Mouse (Mus musculus) intestine, postnatal 0 days (tissue): ENCODE measurements at regions not wholly inside any gene's neighbourhood (a gene's known extent, or its start where the extent isn't known, plus 50 kb on each side); places are given as distances from the start of the nearest gene placed in this dataset.

ENCODE experiments used
- ATAC-seq: fragments of 200-750 bp; cut with Nextera tagmentation; 2 replicates; pipeline ENCODE4 v1.8.0; 2017; ENCODE audit warnings: mild to moderate bottlenecking, moderate TSS enrichment, moderate library complexity
- H3K27ac ChIP-seq: fragments of 300-500 bp; sonication (generic); 2 replicates; pipeline ENCODE4 v1.5.1; 2014; ENCODE audit warnings: mild to moderate bottlenecking, low read depth, low read length, moderate library complexity
- H3K27me3 ChIP-seq: fragments of 300-500 bp; sonication (generic); replicated peaks from 2 replicates; pipeline ENCODE4 v1.6.1; 2014; ENCODE audit warnings: low read length, mixed read lengths; ENCODE audit not compliant: control insufficient read depth, insufficient read depth
- H3K36me3 ChIP-seq: fragments of 300-500 bp; sonication (generic); 2 replicates; pipeline ENCODE4 v1.6.1; 2014; ENCODE audit warnings: mild to moderate bottlenecking, moderate library complexity; ENCODE audit not compliant: control insufficient read depth, insufficient read depth
- H3K4me1 ChIP-seq: fragments of 300-500 bp; sonication (generic); replicated peaks from 2 replicates; pipeline ENCODE4 v1.6.1; 2014; ENCODE audit warnings: antibody characterized with exemption, low read length, mixed read lengths; ENCODE audit not compliant: control insufficient read depth, insufficient read depth
- H3K4me2 ChIP-seq: fragments of 300-500 bp; sonication (generic); replicated peaks from 2 replicates; pipeline ENCODE4 v1.6.1; 2014; ENCODE audit warnings: low read depth, mild to moderate bottlenecking, moderate library complexity
- H3K4me3 ChIP-seq: fragments of 300-500 bp; sonication (generic); 2 replicates; pipeline ENCODE4 v1.5.1; 2014; ENCODE audit warnings: low read depth, low read length
- H3K9ac ChIP-seq: fragments of 300-500 bp; sonication (generic); 2 replicates; pipeline ENCODE4 v1.6.1; 2014; ENCODE audit warnings: mild to moderate bottlenecking, low read depth, low read length
- H3K9me3 ChIP-seq: fragments of 300-500 bp; sonication (generic); 2 replicates; pipeline ENCODE4 v1.6.1; 2016; ENCODE audit warnings: mixed run types; ENCODE audit not compliant: control insufficient read depth
- CTCF ChIP-seq: sonication (generic); IDR thresholded peaks from 2 replicates; pipeline ENCODE4 v1.5.1; 2016; ENCODE audit warnings: low read depth, mild to moderate bottlenecking, control low read depth, antibody characterized with exemption, moderate library complexity
- WGBS: fragments of 180-500 bp; shearing (Covaris S2); extraction: QIAGEN DNeasy Blood & Tissue Kit; methylation state at CpG from one replicate; pipeline ENCODE4 v1.1.7; 2014; 5-methylcytosine and 5-hydroxymethylcytosine counted together

DNA sequence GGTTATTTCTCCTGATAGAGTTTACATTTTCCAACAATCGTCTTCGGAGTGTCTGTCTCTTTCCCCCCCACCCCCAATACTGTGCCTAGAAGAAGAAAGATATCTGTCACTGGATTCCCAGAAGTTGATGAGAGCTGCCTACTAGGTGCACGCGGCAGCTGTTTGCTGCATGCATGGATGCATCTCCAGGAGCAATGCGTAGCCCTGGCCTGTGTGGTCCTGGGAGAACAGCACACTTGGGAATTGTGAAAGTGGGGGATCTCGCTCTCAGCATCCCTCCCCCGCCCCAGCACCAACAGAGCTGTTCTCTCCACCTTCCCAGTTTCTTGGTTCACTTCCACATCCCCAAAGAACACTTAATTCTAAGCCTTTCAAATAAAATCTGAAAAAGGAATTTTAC is 280.6 kb upstream of the Atp11b start:
- no peaks in the 10 kb centered on the region for H3K4me1 ChIP-seq
- no peaks in the 10 kb centered on the region; the same call in 1 of the 2 replicates for H3K27me3 ChIP-seq
- ATAC-seq = no peak
- no peak overlapping the region for H3K27ac ChIP-seq
- no peaks in the 10 kb centered on the region for H3K9me3 ChIP-seq
- no peak overlapping the region for H3K9ac ChIP-seq
- no peak overlapping the region for H3K4me3 ChIP-seq
- H3K4me2 ChIP-seq = no peak overlapping the region
- WGBS = 89% methylated on average over 7 of the region's 7 CpGs
- H3K36me3 ChIP-seq = no peaks in the 10 kb centered on the region
- no peak for TF ChIP-seq CTCF

DNA sequence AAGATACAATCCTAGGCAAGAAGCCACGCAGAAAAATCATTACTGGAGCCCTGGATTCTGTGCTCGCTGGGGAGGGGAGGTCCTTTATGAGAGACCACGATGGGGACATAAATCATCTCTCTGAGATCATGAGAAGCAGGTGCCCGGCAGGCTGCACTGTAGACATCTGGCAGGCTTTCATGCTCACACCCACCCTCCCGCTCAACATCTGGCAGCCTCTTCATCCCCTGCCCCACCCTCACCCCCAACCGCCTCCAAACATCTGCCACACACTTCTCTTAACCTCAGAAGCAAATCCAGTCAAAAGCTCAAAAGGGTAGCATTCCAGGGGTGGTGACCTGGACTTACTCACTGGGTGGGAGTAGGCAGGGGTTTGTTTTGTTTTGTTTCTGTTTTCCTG is 279.5 kb upstream of the Atp11b start:
- TF ChIP-seq CTCF = no peak
- no peak overlapping the region for H3K4me3 ChIP-seq
- H3K36me3 ChIP-seq = no peaks in the 10 kb centered on the region
- no peak overlapping the region for H3K9ac ChIP-seq
- H3K4me2 ChIP-seq = no peak overlapping the region
- H3K4me1 ChIP-seq = no peaks in the 10 kb centered on the region
- WGBS = 45% methylated on average over 6 of the region's 6 CpGs
- H3K27ac ChIP-seq = no peak overlapping the region
- H3K27me3 ChIP-seq = no peaks in the 10 kb centered on the region
- H3K9me3 ChIP-seq = no peaks in the 10 kb centered on the region
- ATAC-seq = no peak

DNA sequence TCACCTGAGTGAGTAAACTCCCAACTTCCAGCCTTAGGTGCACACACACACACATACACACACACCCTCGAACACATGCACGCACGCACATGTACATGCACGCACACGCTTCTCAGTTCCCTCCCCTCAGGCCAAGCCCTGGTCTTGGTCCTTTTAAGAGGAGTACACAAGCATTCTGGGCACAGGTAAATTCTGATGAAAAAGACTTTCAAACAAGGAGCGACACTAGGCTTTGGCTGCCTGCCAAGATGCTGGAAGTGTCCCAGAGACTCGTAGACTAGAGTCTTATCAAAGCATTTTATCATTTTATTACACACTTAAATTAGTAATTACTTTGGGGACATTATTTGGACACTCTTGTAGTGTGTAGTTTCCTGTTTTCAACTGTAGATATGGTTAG is 278.6 kb upstream of the Atp11b start:
- TF ChIP-seq CTCF = no peak
- ATAC-seq = no peak
- H3K27me3 ChIP-seq = no peaks in the 10 kb centered on the region
- H3K36me3 ChIP-seq = no peaks in the 10 kb centered on the region
- no peak overlapping the region for H3K4me2 ChIP-seq
- no peak overlapping the region for H3K4me3 ChIP-seq
- H3K27ac ChIP-seq = no peak overlapping the region
- no peaks in the 10 kb centered on the region for H3K9me3 ChIP-seq
- H3K4me1 ChIP-seq = no peaks in the 10 kb centered on the region
- 46% methylated on average over 7 of the region's 7 CpGs for WGBS
- no peak overlapping the region for H3K9ac ChIP-seq

DNA sequence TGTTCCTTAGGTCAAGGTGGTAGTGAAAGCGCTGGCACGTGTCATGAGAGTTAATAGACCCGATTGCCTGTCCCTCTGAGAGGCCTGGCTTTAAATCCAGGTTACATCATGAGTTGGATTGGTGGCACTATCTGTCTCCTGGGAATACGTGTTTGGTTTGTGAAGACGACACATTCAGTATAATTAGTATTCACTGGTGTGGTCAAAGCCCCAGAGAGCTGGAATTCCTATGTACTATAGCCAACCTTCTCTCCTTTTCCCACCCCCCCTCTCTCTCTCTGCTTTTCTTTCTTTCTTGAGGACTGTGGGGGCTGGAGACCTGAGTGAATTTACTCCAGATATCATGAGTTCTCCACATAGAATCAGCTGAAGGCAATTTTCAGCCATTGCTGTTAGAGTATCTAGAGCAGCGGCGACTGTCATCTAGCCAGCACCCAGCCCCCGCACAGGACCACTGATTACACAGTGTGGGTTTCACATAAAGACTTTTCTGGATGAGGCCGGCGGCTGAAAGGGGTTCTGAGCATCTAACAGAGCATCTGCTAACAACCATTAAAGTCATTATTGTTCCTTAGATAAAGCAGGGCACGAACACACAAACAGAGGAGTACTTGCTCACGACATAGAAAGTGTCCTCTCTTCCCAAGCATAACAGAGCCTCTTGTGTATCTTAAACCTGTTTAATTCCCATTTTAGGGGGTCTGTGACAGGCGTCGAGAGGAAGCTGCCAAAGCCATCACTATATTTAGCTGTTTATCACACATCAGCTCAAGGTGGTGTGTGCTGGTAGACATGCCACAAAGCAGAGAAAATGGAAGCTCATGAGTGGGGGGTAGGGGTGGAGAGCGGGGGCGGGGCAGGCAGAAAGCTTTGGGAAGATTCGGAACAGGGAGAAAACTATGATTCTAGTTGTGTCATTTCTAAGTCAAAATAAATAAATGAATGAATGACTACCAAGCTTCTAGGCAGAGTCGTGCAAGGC is 272.9 kb upstream of the Atp11b start:
- Histone ChIP-seq H3K4me2 (no peak overlapping the region), H3K9me3 (no peaks in the 10 kb centered on the region), H3K4me3 (no peak overlapping the region), H3K4me1 (no peaks in the 10 kb centered on the region), H3K27ac (no peak overlapping the region), H3K9ac (no peak overlapping the region), H3K36me3 (no peaks in the 10 kb centered on the region), H3K27me3 (no peaks in the 10 kb centered on the region; the same call in 1 of the 2 replicates)
- WGBS = 68% methylated on average over 18 of the region's 18 CpGs
- ATAC-seq = no peak
- no peak for TF ChIP-seq CTCF

DNA sequence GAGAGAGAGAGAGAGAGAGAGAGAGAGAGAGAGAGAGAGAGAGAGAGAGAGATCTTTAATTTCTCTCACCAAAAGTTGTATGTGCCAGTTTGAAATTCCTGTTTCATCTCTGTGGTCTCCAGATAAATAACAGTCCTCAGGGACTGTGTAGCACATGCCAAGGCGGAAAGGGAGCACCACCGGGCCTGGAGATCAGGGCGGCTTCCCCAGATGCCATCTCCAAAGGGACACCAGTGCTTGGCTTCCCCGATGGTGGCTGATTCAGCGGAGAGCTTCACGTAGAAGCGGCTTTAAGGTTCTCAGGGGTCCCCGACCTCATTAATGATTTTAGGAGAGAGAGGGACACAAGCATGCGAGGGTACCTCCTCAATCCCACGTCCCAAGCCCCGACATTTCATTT is 272.1 kb upstream of the Atp11b start:
- no peak overlapping the region for H3K9ac ChIP-seq
- no peak overlapping the region for H3K4me2 ChIP-seq
- H3K36me3 ChIP-seq = no peaks in the 10 kb centered on the region
- H3K4me1 ChIP-seq = no peaks in the 10 kb centered on the region
- no peak overlapping the region for H3K4me3 ChIP-seq
- no peak for ATAC-seq
- no peaks in the 10 kb centered on the region for H3K9me3 ChIP-seq
- WGBS = 49% methylated on average over 11 of the region's 11 CpGs
- no peaks in the 10 kb centered on the region; the same call in 1 of the 2 replicates for H3K27me3 ChIP-seq
- no peak overlapping the region for H3K27ac ChIP-seq
- no peak for TF ChIP-seq CTCF

DNA sequence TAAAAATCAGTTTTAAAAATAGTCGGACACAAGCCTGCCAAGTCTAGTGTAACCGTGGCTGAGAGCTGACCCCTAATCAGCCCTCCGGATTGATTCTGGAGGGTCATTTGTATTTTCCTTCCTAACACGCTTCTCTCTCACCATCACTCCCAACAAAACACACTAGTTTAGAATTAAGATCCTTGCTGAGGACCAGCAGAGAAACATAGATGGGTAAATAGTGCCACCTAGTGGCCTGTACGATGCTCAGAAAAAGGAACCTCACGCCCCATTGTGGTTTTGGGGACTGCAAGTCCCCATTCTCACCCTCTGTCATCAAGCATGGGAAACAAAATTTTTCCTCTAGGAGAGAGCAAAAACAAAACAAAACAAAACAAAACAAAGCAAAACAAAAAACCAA is 271.6 kb upstream of the Atp11b start:
- ATAC-seq = no peak
- H3K9me3 ChIP-seq = no peaks in the 10 kb centered on the region
- WGBS = 9% methylated on average over 6 of the region's 6 CpGs

More for the DNA sequence above, 271.6 kb upstream of the Atp11b start:
- H3K9ac ChIP-seq = no peak overlapping the region
- no peaks in the 10 kb centered on the region for H3K36me3 ChIP-seq
- H3K4me2 ChIP-seq = no peak overlapping the region
- peak; percentile 81 for TF ChIP-seq CTCF
- no peak overlapping the region for H3K27ac ChIP-seq
- H3K27me3 ChIP-seq = no peaks in the 10 kb centered on the region; the same call in 1 of the 2 replicates
- no peaks in the 10 kb centered on the region for H3K4me1 ChIP-seq
- H3K4me3 ChIP-seq = no peak overlapping the region
